Mouse (Mus musculus) limb, embryonic 13.5 days (tissue): Measurements from ENCODE around the gene Olfr1495. TPM values are rescaled to one million over a fixed set of nuclear protein-coding genes. Genes with fewer than 3 reads are reported as not detected.

Experiments
- polyA plus RNA-seq: library from polyadenylated mRNA; unstranded; fragments of >200 nt; fragmentation: Nextera tagmentation; extraction: Ambion mirVana; gene quantifications from 2 replicates; pipeline ENCODE4 v1.2.1, GENCODE M21; 2015

The Olfr1495 gene
- polyA plus RNA-seq, 1 experiment from 2014 or later = not detected

Other genes starting within 250 kb of the Olfr1495 start
- gene Olfr1480, start 236.7 kb upstream of the Olfr1495 start, polyA plus RNA-seq = not detected in 2 replicates
- gene Olfr1484, start 181.1 kb upstream of the Olfr1495 start, polyA plus RNA-seq = not detected in 2 replicates
- not detected in 2 replicates for gene Olfr1487, start 147.2 kb upstream of the Olfr1495 start, polyA plus RNA-seq
- gene Olfr1489, start 133.0 kb upstream of the Olfr1495 start, polyA plus RNA-seq = not detected in 2 replicates
- gene Olfr1490, start 113.5 kb upstream of the Olfr1495 start, polyA plus RNA-seq = not detected in 2 replicates
- not detected in 2 replicates for gene Olfr1491, start 67.3 kb upstream of the Olfr1495 start, polyA plus RNA-seq
- not detected in 2 replicates for gene Olfr1493-ps1, start 41.3 kb upstream of the Olfr1495 start, polyA plus RNA-seq
- gene Olfr1494, start 24.9 kb upstream of the Olfr1495 start, polyA plus RNA-seq = not detected in 2 replicates
- not detected in 2 replicates for gene Olfr1496, start 13.3 kb downstream of the Olfr1495 start, polyA plus RNA-seq
- gene Olfr1497, start 33.6 kb downstream of the Olfr1495 start, polyA plus RNA-seq = not detected in 2 replicates
- gene Olfr1499, start 54.8 kb downstream of the Olfr1495 start, polyA plus RNA-seq = not detected in 2 replicates
- not detected in 2 replicates for gene Olfr1500, start 65.9 kb downstream of the Olfr1495 start, polyA plus RNA-seq
- not detected in 2 replicates for gene Olfr1501, start 86.1 kb downstream of the Olfr1495 start, polyA plus RNA-seq
- not detected in 2 replicates for gene Olfr1502, start 97.2 kb downstream of the Olfr1495 start, polyA plus RNA-seq
- gene Olfr1504, start 133.3 kb downstream of the Olfr1495 start, polyA plus RNA-seq = not detected in 2 replicates
- gene Olfr1505, start 148.9 kb downstream of the Olfr1495 start, polyA plus RNA-seq = not detected in 2 replicates